In the genomic region with DNA sequence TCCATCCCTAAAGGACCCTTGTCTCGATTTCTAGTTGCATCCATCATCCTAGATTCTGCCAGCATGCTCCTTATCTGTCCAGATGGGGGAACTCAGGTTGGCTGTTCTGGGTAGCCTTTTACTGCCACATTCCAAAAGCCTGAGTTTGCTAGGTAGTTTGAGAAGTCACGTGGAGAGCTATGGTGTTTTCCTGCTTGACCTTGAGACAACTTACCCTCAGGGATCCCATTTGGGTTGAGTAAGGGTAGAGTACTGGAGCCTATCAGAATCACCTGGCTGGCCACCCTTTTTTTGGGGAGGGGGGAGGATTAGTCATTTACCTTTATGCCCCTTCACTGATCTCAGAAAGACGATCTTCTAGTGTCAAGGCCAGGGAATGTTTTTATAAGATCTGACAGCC, we compare ENCODE assay signal across 29 mouse cellular contexts. TPM values are rescaled to one million over a fixed set of nuclear protein-coding genes. Genes with fewer than 3 reads are reported as not detected.
"Had no signal": no experiment of that assay in that cellular context is flagged by ENCODE, and none has a peak within 500 bp of the region (broad histone marks: within the 10 kb centered on the region; RNA-seq: fewer than 3 reads in every experiment).

No protein-coding gene starts in this region.

- H3K4me3 ChIP-seq: layer of hippocampus, adult 2 months; limb, embryonic 10.5 days; limb, embryonic 13.5 days; liver, embryonic 12.5 days; liver, embryonic 15.5 days; lung, embryonic 15.5 days; megakaryocyte, embryonic 14.5 days; midbrain, embryonic 12.5 days; midbrain, embryonic 15.5 days; neural tube, embryonic 12.5 days; neural tube, embryonic 15.5 days; stomach, embryonic 15.5 days had no signal

- H3K4me1 ChIP-seq: limb, embryonic 13.5 days; liver, embryonic 12.5 days; liver, embryonic 15.5 days; lung, embryonic 15.5 days; midbrain, embryonic 12.5 days; midbrain, embryonic 15.5 days; neural tube, embryonic 12.5 days; neural tube, embryonic 15.5 days; stomach, embryonic 15.5 days had no signal

- DNase-seq: layer of hippocampus, adult 9-11 months; liver; lung, adult 18-20 months; lung, postnatal 10 days; lung, postnatal 36 days; right cerebral cortex, adult 18-20 months; right cerebral cortex, postnatal 14 days; right cerebral cortex, postnatal 4 days; spleen, adult 18-20 months; thymus, postnatal 25 days had no signal

- ATAC-seq: hindbrain, postnatal 0 days; inflammation-experienced regulatory T-cells, adult 6 months; intestine, embryonic 16.5 days; liver, embryonic 12.5 days; midbrain, embryonic 15.5 days had no signal

- H3K27me3 ChIP-seq: lung, embryonic 15.5 days; midbrain, embryonic 12.5 days; midbrain, embryonic 15.5 days; neural tube, embryonic 12.5 days; neural tube, embryonic 15.5 days; stomach, embryonic 15.5 days had no signal

- H3K9me3 ChIP-seq: limb, embryonic 10.5 days; limb, embryonic 13.5 days; liver, embryonic 12.5 days; liver, embryonic 15.5 days; midbrain, embryonic 12.5 days; midbrain, embryonic 15.5 days; neural tube, embryonic 12.5 days; neural tube, embryonic 15.5 days; stomach, embryonic 15.5 days had no signal

- H3K27ac ChIP-seq: hindbrain, postnatal 0 days; layer of hippocampus, adult 2 months; limb, embryonic 10.5 days; limb, embryonic 13.5 days; liver, embryonic 12.5 days; liver, embryonic 15.5 days; lung, embryonic 15.5 days; midbrain, embryonic 12.5 days; midbrain, embryonic 15.5 days; neural tube, embryonic 12.5 days; neural tube, embryonic 15.5 days; stomach, embryonic 15.5 days had no signal

- H3K4me2 ChIP-seq: limb, embryonic 13.5 days; liver, embryonic 12.5 days; liver, embryonic 15.5 days; lung, embryonic 15.5 days; midbrain, embryonic 12.5 days; midbrain, embryonic 15.5 days; neural tube, embryonic 12.5 days; neural tube, embryonic 15.5 days; stomach, embryonic 15.5 days had no signal

- H3K9ac ChIP-seq: limb, embryonic 13.5 days; liver, embryonic 12.5 days; liver, embryonic 15.5 days; lung, embryonic 15.5 days; midbrain, embryonic 12.5 days; midbrain, embryonic 15.5 days; neural tube, embryonic 12.5 days; neural tube, embryonic 15.5 days; stomach, embryonic 15.5 days had no signal

- H3K36me3 ChIP-seq: limb, embryonic 10.5 days; limb, embryonic 13.5 days; liver, embryonic 12.5 days; liver, embryonic 15.5 days; lung, embryonic 15.5 days; midbrain, embryonic 12.5 days; midbrain, embryonic 15.5 days; neural tube, embryonic 12.5 days; neural tube, embryonic 15.5 days; stomach, embryonic 15.5 days had no signal

RNA-seq across cellular contexts. Expression of gene Lrrc52, which starts 9.3 kb away (rescaled TPM):
- total RNA-seq: layer of hippocampus, adult 2 months; layer of hippocampus, postnatal 25 days; left cerebral cortex, adult 18-20 months; left cerebral cortex, postnatal 25 days had no signal
- polyA plus RNA-seq: hindbrain, postnatal 0 days; inflammation-experienced regulatory T-cells, adult 6 months; large intestine, adult 2 months; limb, embryonic 10.5 days; liver, embryonic 12.5 days; liver, embryonic 15.5 days; midbrain, embryonic 12.5 days; midbrain, embryonic 15.5 days; neural tube, embryonic 12.5 days had no signal
